Mouse (Mus musculus): ENCODE results near the gene Vax1. TPM values are rescaled to one million over a fixed set of nuclear protein-coding genes. Genes with fewer than 3 reads are reported as not detected.

Vax1 gene
- polyA plus RNA-seq, 1 experiment from 2014 or later, result not detected

GRCm38 (mm10) chr19:59193986-59194820 is 24.3 kb upstream of the Vax1 start:
- Histone ChIP-seq H3K27me3 (ENCODE audit: control insufficient read depth, insufficient read depth, low read depth, low read length) (peaks cover 70% of the 10 kb centered on the region), H3K4me2 (ENCODE audit: low read depth, low read length) (peak overlapping the region; percentile 30; the same call in 1 of the 2 replicates), H3K4me3 (ENCODE audit: low read depth, low read length) (no peak overlapping the region), H3K9me3 (replicated peaks; ENCODE audit: control insufficient read depth, low read length) (no peaks in the 10 kb centered on the region), H3K27ac (ENCODE audit: low read length) (no peak overlapping the region), H3K36me3 (ENCODE audit: control insufficient read depth, insufficient read depth) (no peaks in the 10 kb centered on the region), H3K9ac (ENCODE audit: low read depth, low read length) (no peak overlapping the region), H3K4me1 (ENCODE audit: control insufficient read depth, low read depth, low read length) (no peaks in the 10 kb centered on the region)
- WGBS (ENCODE audit: insufficient replicate concordance), result 1% methylated on average over 50 of the region's 50 CpGs
- no peak for ATAC-seq (ENCODE audit: low read depth)

DNA sequence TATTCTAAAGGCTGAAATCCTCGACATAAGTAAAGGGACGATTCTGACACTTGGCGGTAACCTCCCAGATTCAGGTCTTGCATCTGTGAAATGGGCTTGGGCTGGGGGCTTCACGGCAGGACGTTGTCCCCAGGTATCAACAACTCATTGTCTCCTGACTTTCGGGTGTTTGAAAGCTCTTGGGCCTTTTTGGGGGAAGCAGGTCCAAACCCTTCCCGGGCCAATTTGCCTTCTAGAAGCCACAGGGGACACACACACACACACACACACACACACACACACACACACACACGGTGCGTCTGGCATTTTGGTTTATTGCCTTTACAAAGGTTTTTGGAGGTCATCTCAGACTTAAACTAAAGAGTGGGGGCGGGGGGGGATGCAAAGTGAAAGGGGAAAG is 23.6 kb upstream of the Vax1 start:
- Histone ChIP-seq H3K4me1 (ENCODE audit: control insufficient read depth, low read depth, low read length) (no peaks in the 10 kb centered on the region), H3K9me3 (replicated peaks; ENCODE audit: control insufficient read depth, low read length) (no peaks in the 10 kb centered on the region), H3K4me2 (ENCODE audit: low read depth, low read length) (no peak overlapping the region), H3K4me3 (ENCODE audit: low read depth, low read length) (no peak overlapping the region), H3K27me3 (ENCODE audit: control insufficient read depth, insufficient read depth, low read depth, low read length) (peaks cover 75% of the 10 kb centered on the region), H3K27ac (ENCODE audit: low read length) (no peak overlapping the region), H3K9ac (ENCODE audit: low read depth, low read length) (no peak overlapping the region), H3K36me3 (ENCODE audit: control insufficient read depth, insufficient read depth) (no peaks in the 10 kb centered on the region)
- no peak for ATAC-seq (ENCODE audit: low read depth)
- WGBS (ENCODE audit: insufficient replicate concordance), result under 1% methylated on average over 10 of the region's 10 CpGs

DNA sequence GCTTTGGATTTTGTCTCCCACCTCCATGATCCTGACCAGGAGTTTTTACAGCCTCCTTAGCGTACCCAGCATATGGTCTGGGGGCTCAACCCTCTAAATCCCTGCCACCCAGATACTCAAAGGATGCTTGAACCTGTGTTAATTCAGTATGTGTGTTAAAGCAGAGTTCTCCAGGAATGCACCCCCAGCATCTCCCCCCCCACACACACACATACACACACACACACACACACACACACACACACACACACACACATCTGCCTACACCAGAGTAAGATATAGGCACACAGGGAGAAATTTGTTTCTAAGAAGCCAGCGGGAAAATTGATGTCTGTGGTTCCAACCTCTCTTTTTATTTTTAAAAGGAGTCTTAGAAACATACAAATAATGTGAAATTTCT is 22.6 kb upstream of the Vax1 start:
- WGBS (ENCODE audit: insufficient replicate concordance), result 8% methylated on average over 2 of the region's 2 CpGs
- ATAC-seq (ENCODE audit: low read depth), result no peak

GRCm38 (mm10) chr19:59191123-59191505 is 21.3 kb upstream of the Vax1 start:
- H3K36me3 ChIP-seq (ENCODE audit: control insufficient read depth, insufficient read depth), result no peaks in the 10 kb centered on the region
- WGBS (ENCODE audit: insufficient replicate concordance), result 8% methylated on average over 4 of the region's 4 CpGs
- no peaks in the 10 kb centered on the region for H3K4me1 ChIP-seq (ENCODE audit: control insufficient read depth, low read depth, low read length)
- H3K27ac ChIP-seq (ENCODE audit: low read length), result no peak overlapping the region
- ATAC-seq (ENCODE audit: low read depth), result no peak
- H3K4me3 ChIP-seq (ENCODE audit: low read depth, low read length), result no peak overlapping the region
- no peaks in the 10 kb centered on the region for H3K9me3 ChIP-seq (replicated peaks; ENCODE audit: control insufficient read depth, low read length)
- no peak overlapping the region for H3K9ac ChIP-seq (ENCODE audit: low read depth, low read length)
- H3K27me3 ChIP-seq (ENCODE audit: control insufficient read depth, insufficient read depth, low read depth, low read length), result peaks cover 61% of the 10 kb centered on the region
- no peak overlapping the region for H3K4me2 ChIP-seq (ENCODE audit: low read depth, low read length)

More for the DNA sequence above, 22.6 kb upstream of the Vax1 start:
- H3K9me3 ChIP-seq (replicated peaks; ENCODE audit: control insufficient read depth, low read length), result no peaks in the 10 kb centered on the region
- no peak overlapping the region for H3K4me3 ChIP-seq (ENCODE audit: low read depth, low read length)
- H3K9ac ChIP-seq (ENCODE audit: low read depth, low read length), result no peak overlapping the region
- H3K36me3 ChIP-seq (ENCODE audit: control insufficient read depth, insufficient read depth), result no peaks in the 10 kb centered on the region
- H3K4me2 ChIP-seq (ENCODE audit: low read depth, low read length), result no peak overlapping the region
- H3K4me1 ChIP-seq (ENCODE audit: control insufficient read depth, low read depth, low read length), result no peaks in the 10 kb centered on the region
- H3K27ac ChIP-seq (ENCODE audit: low read length), result no peak overlapping the region
- H3K27me3 ChIP-seq (ENCODE audit: control insufficient read depth, insufficient read depth, low read depth, low read length), result peaks cover 70% of the 10 kb centered on the region

- WGBS (ENCODE audit: insufficient replicate concordance), result 4% methylated on average over 8 of the region's 8 CpGs
- Histone ChIP-seq H3K9ac (ENCODE audit: low read depth, low read length) (no peak overlapping the region), H3K4me3 (ENCODE audit: low read depth, low read length) (no peak overlapping the region), H3K9me3 (replicated peaks; ENCODE audit: control insufficient read depth, low read length) (no peaks in the 10 kb centered on the region), H3K4me1 (ENCODE audit: control insufficient read depth, low read depth, low read length) (no peaks in the 10 kb centered on the region), H3K27me3 (ENCODE audit: control insufficient read depth, insufficient read depth, low read depth, low read length) (peaks cover 57% of the 10 kb centered on the region), H3K4me2 (ENCODE audit: low read depth, low read length) (no peak overlapping the region), H3K27ac (ENCODE audit: low read length) (no peak overlapping the region), H3K36me3 (ENCODE audit: control insufficient read depth, insufficient read depth) (no peaks in the 10 kb centered on the region)
- no peak for ATAC-seq (ENCODE audit: low read depth)
These were observed 20.7 kb upstream of the Vax1 start for GRCm38 (mm10) chr19:59190431-59191122.

DNA sequence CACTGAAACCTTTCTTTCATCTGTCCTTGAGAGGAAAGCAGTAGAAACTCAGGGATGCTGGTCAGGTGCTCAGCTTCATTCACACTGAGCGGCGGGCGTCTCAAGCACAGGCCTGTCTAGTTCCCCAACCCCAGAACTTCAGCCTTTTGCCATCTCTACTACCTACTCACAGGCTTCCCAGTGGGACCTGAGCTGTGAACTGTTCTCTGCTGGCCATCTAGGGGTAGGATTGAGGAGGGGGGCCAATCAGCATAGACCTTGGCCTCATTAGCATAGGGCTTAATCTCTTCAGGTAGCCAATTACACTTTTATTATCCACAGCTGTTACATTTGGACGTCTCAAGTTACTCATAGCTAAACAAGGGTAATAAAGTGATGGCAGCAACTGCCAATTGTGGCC is 19.1 kb upstream of the Vax1 start:
- WGBS (ENCODE audit: insufficient replicate concordance), result 14% methylated on average over 4 of the region's 4 CpGs
- H3K36me3 ChIP-seq (ENCODE audit: control insufficient read depth, insufficient read depth), result no peaks in the 10 kb centered on the region
- no peak for ATAC-seq (ENCODE audit: low read depth)
- H3K27ac ChIP-seq (ENCODE audit: low read length), result no peak overlapping the region
- no peak overlapping the region for H3K9ac ChIP-seq (ENCODE audit: low read depth, low read length)
- no peaks in the 10 kb centered on the region for H3K4me1 ChIP-seq (ENCODE audit: control insufficient read depth, low read depth, low read length)
- peaks cover 41% of the 10 kb centered on the region for H3K27me3 ChIP-seq (ENCODE audit: control insufficient read depth, insufficient read depth, low read depth, low read length)
- no peak overlapping the region for H3K4me3 ChIP-seq (ENCODE audit: low read depth, low read length)
- H3K9me3 ChIP-seq (replicated peaks; ENCODE audit: control insufficient read depth, low read length), result no peaks in the 10 kb centered on the region
- H3K4me2 ChIP-seq (ENCODE audit: low read depth, low read length), result no peak overlapping the region

- H3K4me3 ChIP-seq (ENCODE audit: low read depth, low read length), result no peak overlapping the region
- no peaks in the 10 kb centered on the region for H3K36me3 ChIP-seq (ENCODE audit: control insufficient read depth, insufficient read depth)
- H3K9me3 ChIP-seq (replicated peaks; ENCODE audit: control insufficient read depth, low read length), result no peaks in the 10 kb centered on the region
- WGBS (ENCODE audit: insufficient replicate concordance), result 25% methylated on average over 3 of the region's 3 CpGs
- H3K4me2 ChIP-seq (ENCODE audit: low read depth, low read length), result no peak overlapping the region
- H3K4me1 ChIP-seq (ENCODE audit: control insufficient read depth, low read depth, low read length), result no peaks in the 10 kb centered on the region
- peaks cover 10% of the 10 kb centered on the region; the same call in 1 of the 2 replicates for H3K27me3 ChIP-seq (ENCODE audit: control insufficient read depth, insufficient read depth, low read depth, low read length)
- no peak overlapping the region for H3K9ac ChIP-seq (ENCODE audit: low read depth, low read length)
- no peak for ATAC-seq (ENCODE audit: low read depth)
- H3K27ac ChIP-seq (ENCODE audit: low read length), result no peak overlapping the region
These were observed 14.1 kb upstream of the Vax1 start for GRCm38 (mm10) chr19:59184000-59184399.

DNA sequence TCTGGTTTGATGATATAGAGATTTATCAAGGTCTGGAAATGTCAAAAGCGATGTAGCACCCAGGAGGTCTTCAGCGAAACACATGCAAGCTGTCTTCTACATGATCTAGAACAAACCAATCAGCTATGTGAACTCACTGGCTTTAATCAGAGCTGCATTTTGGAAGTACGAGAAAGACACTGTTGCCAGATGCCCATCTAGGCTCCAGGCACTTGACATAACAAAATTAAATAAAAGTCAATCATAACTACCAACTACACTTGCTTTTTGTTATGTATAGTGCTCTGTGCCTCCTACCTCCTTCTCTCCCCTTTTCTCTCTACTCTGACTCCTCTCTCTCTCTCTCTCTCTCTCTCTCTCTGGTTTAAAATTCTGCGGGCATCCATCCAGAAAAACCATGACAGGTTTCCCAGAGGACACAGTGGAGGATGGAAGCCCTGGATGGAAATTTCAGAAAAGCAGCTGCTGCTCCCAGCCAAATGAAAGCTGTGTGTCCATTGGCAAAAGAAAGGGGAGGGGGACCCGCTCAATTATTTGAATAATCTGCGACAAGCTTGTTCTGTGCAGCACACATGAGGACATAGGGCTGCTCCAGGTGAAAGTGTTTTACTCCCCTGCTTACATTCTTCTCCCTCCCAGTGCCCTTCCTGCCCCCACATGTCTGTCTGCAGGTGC is 3.6 kb upstream of the Vax1 start:
- ATAC-seq (ENCODE audit: low read depth), result no peak
- no peaks in the 10 kb centered on the region for H3K4me1 ChIP-seq (ENCODE audit: control insufficient read depth, low read depth, low read length)
- H3K9ac ChIP-seq (ENCODE audit: low read depth, low read length), result no peak overlapping the region
- no peak overlapping the region for H3K4me3 ChIP-seq (ENCODE audit: low read depth, low read length)
- peaks cover 62% of the 10 kb centered on the region for H3K27me3 ChIP-seq (ENCODE audit: control insufficient read depth, insufficient read depth, low read depth, low read length)
- H3K4me2 ChIP-seq (ENCODE audit: low read depth, low read length), result no peak overlapping the region
- 11% methylated on average over 6 of the region's 6 CpGs for WGBS (ENCODE audit: insufficient replicate concordance)
- H3K9me3 ChIP-seq (replicated peaks; ENCODE audit: control insufficient read depth, low read length), result no peaks in the 10 kb centered on the region
- no peaks in the 10 kb centered on the region for H3K36me3 ChIP-seq (ENCODE audit: control insufficient read depth, insufficient read depth)
- no peak overlapping the region for H3K27ac ChIP-seq (ENCODE audit: low read length)

DNA sequence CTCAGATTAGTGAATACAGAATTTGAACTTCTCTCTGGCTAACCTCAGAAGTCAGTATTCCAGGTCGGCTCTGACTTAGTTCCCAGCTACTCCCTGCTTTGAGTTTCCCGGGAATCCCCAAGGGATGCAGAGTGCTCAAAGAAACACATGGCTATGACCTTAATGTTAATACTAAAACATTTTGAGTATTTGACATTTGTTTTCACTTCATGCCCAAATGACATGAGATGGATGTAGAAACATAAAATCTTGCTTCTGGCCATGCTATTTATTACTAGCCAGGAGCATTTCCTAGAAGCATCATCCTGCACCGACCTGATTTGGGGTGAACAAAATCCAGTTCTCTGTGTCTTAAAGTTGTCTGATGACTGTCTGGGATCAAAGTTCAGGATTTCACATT is 2.9 kb upstream of the Vax1 start:
- Histone ChIP-seq H3K27me3 (ENCODE audit: control insufficient read depth, insufficient read depth, low read depth, low read length) (peaks cover 69% of the 10 kb centered on the region), H3K4me1 (ENCODE audit: control insufficient read depth, low read depth, low read length) (no peaks in the 10 kb centered on the region), H3K9me3 (replicated peaks; ENCODE audit: control insufficient read depth, low read length) (no peaks in the 10 kb centered on the region), H3K9ac (ENCODE audit: low read depth, low read length) (no peak overlapping the region), H3K36me3 (ENCODE audit: control insufficient read depth, insufficient read depth) (no peaks in the 10 kb centered on the region), H3K27ac (ENCODE audit: low read length) (no peak overlapping the region), H3K4me3 (ENCODE audit: low read depth, low read length) (no peak overlapping the region), H3K4me2 (ENCODE audit: low read depth, low read length) (no peak overlapping the region)
- 4% methylated on average over 3 of the region's 3 CpGs for WGBS (ENCODE audit: insufficient replicate concordance)
- no peak for ATAC-seq (ENCODE audit: low read depth)

Data from liver, embryonic 16.5 days (tissue).